Mouse (Mus musculus) cerebellum, adult 11-12 months (tissue): ENCODE measurements around the gene Sf3b3.
A peak's percentile ranks its signal among the peaks of the same experiment; 100 is the strongest.
"Not testable (repeated sequence)": the region's sequence is repeated elsewhere in the genome, so short reads cannot be mapped to it uniquely, and the experiment has no call there.

Source experiments
- DNase-seq: peaks from one replicate; pipeline ENCODE4 v3.0.0; 2022

Gene Sf3b3

GRCm38 (mm10) chr8:110846405-110847170 is at the start of gene Sf3b3, which contains the start of gene Cog4:
Sf3b3 (minus strand) TSS chr8:110846787.
Cog4 (plus strand) TSS chr8:110846600.
- DNase-seq = peak; percentile 86

- peak; percentile 21 for DNase-seq
Measured at GRCm38 (mm10) chr8:110895812-110896211, 49.2 kb upstream of the Sf3b3 start.

DNA sequence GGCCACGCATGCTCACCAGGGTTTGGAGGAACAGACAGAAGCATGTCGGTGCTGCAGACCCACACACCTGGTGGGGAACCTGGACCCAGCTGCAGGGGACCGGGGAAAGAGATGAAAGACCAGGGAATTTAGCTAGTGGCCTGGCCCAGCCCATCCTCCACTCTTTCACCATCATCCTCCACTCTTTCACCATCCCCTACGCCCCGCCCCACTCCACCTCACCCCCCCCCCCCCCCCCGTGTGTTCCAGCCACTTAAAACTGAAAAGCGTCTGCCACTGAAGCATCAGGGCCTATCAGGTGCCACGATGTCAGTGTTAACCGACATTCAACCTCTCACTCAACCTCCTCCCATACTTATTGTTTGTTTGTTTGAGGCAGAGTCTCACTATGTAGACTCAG is 48.7 kb upstream of the Sf3b3 start:
- no peak for DNase-seq

DNA sequence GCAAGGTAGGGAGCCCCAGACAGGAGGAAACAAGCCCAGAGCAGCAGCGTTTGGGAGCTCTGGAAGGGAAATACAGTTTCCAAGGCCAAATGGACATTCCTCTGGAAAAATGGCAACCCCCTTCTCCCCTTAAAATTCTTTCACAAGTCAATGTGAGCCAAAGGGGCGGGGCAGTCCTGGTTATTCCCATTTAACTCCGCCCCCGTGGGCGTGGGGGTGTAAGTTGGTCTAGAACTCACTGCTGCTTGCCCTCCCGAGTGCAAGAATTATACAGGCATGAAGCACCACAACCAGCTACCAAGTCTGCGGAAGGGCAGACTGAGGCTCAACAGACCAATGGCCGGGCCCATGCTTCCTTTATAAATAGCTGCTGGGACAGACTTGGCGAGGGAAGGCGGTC is 48.3 kb upstream of the Sf3b3 start:
- DNase-seq = no peak

- peak; percentile 89 for DNase-seq
Measured at GRCm38 (mm10) chr8:110892913-110893312, 46.3 kb upstream of the Sf3b3 start.

- DNase-seq = peak; percentile 50
Measured at GRCm38 (mm10) chr8:110892040-110892439, 45.5 kb upstream of the Sf3b3 start.

- peak; percentile 55 for DNase-seq
Measured at GRCm38 (mm10) chr8:110889904-110890470, 43.4 kb upstream of the Sf3b3 start.

DNA sequence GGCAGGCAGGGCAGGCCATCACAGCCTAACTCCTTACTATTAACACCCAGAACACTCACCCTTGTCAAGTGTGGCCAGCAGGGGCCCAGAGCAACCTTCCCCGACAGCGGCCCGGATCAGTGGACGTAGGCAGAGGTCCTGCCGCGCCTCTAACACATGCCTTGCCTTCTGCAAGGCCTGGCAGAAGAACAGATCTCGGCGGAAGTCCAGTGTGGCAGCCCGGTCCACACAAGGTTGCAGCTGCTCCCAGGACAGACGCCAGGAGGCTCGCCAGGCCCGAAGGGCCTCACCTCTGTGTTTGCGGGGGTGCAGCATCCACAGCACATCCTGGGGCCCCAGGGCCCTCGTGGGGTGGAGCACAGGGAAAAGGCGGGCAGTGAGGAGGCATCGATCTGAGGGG is 42.3 kb upstream of the Sf3b3 start:
- DNase-seq = peak; percentile 90

DNA sequence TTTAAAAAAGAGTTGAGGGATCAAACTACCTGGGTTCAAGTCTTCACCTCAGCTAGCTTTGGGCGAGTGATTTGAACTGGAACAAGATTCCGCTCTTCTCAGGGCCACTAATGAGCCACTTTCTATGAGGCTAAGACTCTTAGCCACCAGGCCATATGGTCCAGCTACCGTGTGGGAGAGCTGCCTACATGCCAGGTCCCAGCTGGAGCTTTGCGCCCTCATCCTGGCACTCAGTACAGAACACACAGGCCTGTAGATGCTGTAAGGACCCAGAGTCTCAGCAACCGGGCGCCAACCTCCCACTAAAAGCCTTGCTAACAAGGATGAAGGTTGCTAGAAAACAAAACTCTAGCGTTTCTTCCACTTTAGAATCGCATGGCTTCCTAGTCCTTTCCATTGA is 41.9 kb upstream of the Sf3b3 start:
- peak; percentile 94 for DNase-seq

DNA sequence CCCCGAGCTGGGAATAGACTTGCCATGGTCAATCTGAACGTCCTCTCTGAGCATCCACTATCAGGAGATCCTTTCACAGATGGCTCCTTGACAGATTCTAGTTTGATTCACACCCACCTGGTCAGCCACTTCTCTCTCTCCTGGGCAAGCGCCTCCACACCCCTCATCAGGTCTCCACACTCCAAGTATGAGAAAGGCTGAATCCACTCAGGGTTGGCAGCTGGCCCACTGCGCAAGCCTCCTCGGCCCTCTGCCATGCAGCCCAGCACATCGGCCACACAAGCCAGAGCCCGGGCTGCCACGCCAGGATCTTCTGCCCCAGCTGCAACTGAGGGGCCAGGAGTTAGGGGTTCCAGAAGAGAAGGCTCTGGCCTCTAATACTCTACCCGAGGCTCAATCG is 41.0 kb upstream of the Sf3b3 start:
- peak; percentile 74 for DNase-seq

DNA sequence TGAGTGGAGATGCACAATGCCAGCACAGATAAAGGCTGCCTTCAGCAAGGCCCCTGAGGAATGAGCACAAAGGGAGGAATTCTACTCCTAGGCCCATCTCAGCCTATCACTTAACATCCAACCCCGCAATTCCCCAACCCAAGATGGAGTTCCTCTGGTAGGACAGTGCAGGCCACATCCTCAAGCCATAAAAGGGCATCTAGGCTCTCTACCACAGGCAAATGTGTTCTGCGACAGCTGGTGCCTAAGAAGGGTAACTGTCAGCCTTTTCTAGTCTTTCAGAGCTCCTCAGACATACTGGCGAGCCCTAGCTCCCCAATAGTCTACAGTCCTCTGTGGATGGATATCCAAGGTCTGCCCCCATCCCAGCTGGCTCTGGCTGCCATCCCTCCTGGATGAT is 40.0 kb upstream of the Sf3b3 start:
- DNase-seq = no peak

DNA sequence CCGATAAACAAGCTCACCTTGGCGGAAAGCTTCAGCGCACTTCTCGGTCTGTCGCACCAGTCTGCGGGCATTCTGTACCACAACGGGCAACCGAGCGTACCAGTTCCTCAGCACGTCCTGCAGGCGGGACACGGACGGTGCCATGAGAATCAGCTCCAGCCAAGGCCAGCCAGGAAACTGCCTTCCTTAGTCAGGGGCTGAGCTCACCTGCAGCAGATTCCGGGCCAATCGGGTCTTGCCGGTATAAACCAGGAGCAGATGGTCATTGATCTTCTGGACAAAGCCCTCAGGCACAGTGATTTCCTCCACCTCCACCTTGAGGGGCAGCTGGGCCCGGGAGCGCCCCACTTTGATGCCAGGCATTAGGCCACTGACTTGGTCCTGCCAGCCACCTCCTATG is 37.2 kb upstream of the Sf3b3 start:
- DNase-seq = peak; percentile 88

GRCm38 (mm10) chr8:110881741-110882310 is 35.2 kb upstream of the Sf3b3 start:
- DNase-seq = peak; percentile 93

DNA sequence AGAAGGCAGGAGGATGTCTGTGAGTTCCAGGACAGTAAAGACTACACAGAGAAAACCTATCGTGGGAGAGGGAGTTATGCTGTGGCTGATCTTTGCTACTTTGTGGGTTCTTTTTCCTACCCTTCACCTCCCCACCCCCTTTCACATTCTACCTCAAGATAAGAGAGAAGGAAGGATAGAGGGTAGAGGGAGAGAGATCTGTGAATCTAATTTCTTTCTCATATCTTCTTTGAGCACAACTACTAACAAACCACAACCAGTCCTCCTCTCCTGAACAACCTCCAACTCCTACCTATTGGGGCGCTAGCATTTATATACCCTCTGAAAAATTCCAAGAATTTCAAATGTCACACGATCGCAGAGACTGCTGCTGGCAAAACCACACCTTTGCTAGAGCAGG is 31.3 kb upstream of the Sf3b3 start:
- DNase-seq = no peak

GRCm38 (mm10) chr8:110870501-110870900 is 23.9 kb upstream of the Sf3b3 start:
- DNase-seq = no peak

- DNase-seq = not testable (repeated sequence)
Measured at GRCm38 (mm10) chr8:110861347-110862025, 14.9 kb upstream of the Sf3b3 start.

DNA sequence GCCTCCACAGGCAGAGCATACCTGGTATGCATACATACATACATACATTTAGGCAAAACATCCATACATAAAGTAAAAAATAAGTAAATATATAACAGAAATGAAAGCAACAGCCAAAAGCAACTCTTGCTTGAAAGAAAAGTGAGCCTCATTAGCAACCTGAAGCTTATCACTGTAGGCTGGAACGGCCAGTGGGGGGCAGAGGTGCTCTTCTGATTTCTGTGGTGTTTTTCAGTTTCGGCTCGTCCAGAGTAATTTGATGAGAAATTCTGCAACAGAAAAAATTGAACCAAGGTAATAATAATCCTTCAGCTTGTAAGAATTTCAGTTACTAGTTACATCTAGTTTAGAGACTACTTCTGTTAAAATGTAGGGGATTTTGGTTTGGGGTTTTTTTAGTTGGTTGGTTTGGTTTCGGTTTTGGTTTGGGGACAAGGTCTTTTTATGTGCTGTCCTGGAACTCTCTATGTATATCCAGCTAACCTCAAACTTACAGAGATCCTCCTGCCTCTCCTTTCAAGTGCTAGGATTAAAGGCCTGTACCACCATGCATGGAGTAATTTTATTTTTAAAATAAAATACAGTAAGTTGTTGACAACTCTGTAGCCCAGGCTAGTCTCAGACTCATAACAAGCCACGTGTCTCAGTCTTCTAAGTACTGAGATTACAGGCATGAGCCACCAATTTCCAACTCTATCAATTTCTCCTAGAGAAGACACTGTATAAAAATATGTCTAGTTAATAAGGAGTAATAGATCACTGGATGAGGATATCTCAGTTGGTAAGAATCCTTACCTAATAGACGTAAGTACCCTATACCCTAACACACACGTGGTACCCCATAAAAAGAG is 13.3 kb upstream of the Sf3b3 start:
- peak; percentile 28 for DNase-seq

DNA sequence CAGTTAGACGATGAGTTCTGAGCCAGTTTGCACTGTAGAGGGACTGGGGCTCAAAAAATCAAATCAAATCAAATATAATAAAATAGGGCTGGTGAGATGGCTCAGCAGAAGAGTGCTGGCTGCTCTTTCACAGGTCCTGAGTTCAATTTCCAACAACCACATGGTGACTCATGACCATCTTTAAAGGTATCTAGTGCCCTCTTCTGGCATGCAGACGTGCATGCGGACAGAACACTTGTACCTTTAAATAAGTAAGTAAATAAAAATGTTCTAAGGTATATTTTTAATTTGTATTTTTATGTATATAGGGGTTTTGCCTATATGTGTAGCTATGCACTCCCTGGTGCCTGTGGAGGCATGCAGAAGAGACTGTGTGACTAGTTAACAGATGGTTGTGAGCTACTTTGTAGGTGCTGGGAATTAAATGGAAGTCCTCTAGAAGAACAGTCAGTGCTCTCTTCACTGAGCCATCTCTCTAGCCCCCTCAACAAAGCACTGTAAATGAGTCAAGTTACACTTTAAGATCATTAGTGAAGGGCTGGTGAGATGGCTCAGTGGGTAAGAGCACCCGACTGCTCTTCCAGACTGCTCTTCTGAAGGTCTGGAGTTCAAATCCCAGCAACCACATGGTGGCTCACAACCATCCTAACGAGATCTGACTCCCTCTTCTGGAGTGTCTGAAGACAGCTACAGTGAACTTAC is 10.3 kb upstream of the Sf3b3 start:
- no peak for DNase-seq

DNA sequence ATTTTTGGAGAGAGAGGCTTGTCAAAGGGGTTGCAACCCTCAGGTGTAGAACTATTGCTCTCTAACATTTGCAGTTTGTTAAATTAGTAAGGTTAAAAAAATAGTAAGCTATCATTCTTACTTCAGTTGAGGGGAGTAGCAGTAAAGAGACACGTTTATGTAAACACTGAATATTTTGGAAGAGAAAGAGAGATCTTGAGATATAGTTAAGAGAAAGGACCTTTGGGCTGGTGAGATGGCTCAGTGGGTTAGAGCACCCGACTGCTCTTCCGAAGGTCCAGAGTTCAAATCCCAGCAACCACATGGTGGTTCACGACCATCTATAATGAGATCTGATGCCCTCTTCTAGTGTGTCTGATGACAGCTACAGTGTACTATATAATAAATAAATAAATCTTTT is 9.5 kb upstream of the Sf3b3 start:
- DNase-seq = not testable (repeated sequence)

DNA sequence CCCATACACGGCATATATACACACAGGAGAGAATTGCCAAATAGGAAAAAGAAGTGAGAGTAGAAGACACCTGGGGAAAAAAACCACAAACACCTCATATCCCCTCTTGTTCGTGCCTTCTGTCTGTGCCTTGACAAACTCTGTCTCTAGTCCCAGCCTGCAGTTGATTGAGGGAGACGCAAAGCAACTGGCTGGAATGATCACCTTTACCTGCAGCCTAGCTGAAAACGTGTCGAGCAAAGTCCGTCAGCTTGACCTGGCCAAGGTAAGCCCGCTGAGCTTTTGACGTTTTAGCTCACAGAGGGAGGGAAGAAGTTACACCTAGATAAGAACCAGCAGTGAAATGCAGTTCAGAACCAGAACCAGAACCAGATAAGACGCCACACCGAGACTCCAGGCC is 4.6 kb upstream of the Sf3b3 start:
- no peak for DNase-seq

GRCm38 (mm10) chr8:110847645-110848495 is 1.3 kb upstream of the Sf3b3 start:
- DNase-seq = no peak
